Mouse (Mus musculus) embryonic fibroblast, embryonic 13.5 days (primary cell): ENCODE results near the gene A830018L16Rik. TPM values are rescaled to one million over a fixed set of nuclear protein-coding genes. Genes with fewer than 3 reads are reported as not detected.
"Not testable (repeated sequence)": the region's sequence is repeated elsewhere in the genome, so short reads cannot be mapped to it uniquely, and the experiment has no call there.

Experiments
- H3K27ac ChIP-seq: 2 replicates; pipeline ENCODE4 v1.5.1; 2012; ENCODE audit warnings: low read length, control low read depth, inconsistent platforms; ENCODE audit not compliant: insufficient read depth
- H3K4me1 ChIP-seq: 2 replicates; pipeline ENCODE4 v1.6.1; 2011; ENCODE audit warnings: low read length; ENCODE audit not compliant: control insufficient read depth, insufficient read depth
- H3K4me3 ChIP-seq: 2 replicates; pipeline ENCODE4 v1.5.1; 2011; ENCODE audit warnings: mild to moderate bottlenecking, control low read depth, low read length; ENCODE audit not compliant: insufficient read depth
- CTCF ChIP-seq: IDR thresholded peaks from 2 replicates; pipeline ENCODE4 v1.5.1; 2011; ENCODE audit warnings: mild to moderate bottlenecking, control low read depth, low read length, moderate library complexity, borderline replicate concordance; ENCODE audit not compliant: insufficient read depth
- POLR2A ChIP-seq: IDR thresholded peaks from 2 replicates; pipeline ENCODE4 v1.6.1; 2011; ENCODE audit warnings: low read depth, mild to moderate bottlenecking, control low read depth, low read length, moderate library complexity
- polyA plus RNA-seq: library from polyadenylated mRNA; stranded (reverse); fragments of >200 nt; gene quantifications from 2 replicates; pipeline ENCODE4 v1.2.4, GENCODE M21; 2011; ENCODE audit warnings: low read depth; ENCODE audit not compliant: missing spikeins, insufficient read length

A830018L16Rik gene
- polyA plus RNA-seq, 1 experiment, result 0.44 TPM

GRCm38 (mm10) chr1:11467065-11467643, 53.2 kb downstream of the A830018L16Rik start:
- no peak overlapping the region for H3K27ac ChIP-seq
- no peak overlapping the region for H3K4me3 ChIP-seq
- no peak for TF ChIP-seq CTCF
- no peak for TF ChIP-seq POLR2A
- H3K4me1 ChIP-seq, result no peaks in the 10 kb centered on the region

- Histone ChIP-seq H3K27ac (no peak overlapping the region), H3K4me3 (no peak overlapping the region), H3K4me1 (no peaks in the 10 kb centered on the region; the same call in 1 of the 2 replicates)
- TF ChIP-seq POLR2A (no peak), CTCF (no peak)
These were observed 79.0 kb downstream of the A830018L16Rik start for GRCm38 (mm10) chr1:11492936-11493335.

- Histone ChIP-seq H3K4me1 (no peaks in the 10 kb centered on the region), H3K27ac (no peak overlapping the region)
These were observed 87.7 kb downstream of the A830018L16Rik start for GRCm38 (mm10) chr1:11501556-11501955.

GRCm38 (mm10) chr1:11549810-11550209, 135.9 kb downstream of the A830018L16Rik start:
- not testable (repeated sequence) for H3K4me3 ChIP-seq, H3K4me1 ChIP-seq, H3K27ac ChIP-seq

More at GRCm38 (mm10) chr1:11501556-11501955, 87.7 kb downstream of the A830018L16Rik start:
- TF ChIP-seq POLR2A (no peak), CTCF (no peak)
- no peak overlapping the region for H3K4me3 ChIP-seq

GRCm38 (mm10) chr1:11565309-11565708, 151.4 kb downstream of the A830018L16Rik start:
- Histone ChIP-seq H3K27ac (no peak overlapping the region), H3K4me3 (no peak overlapping the region), H3K4me1 (no peaks in the 10 kb centered on the region)
- TF ChIP-seq CTCF (peak; percentile 41), POLR2A (no peak)

GRCm38 (mm10) chr1:11566730-11567129, 152.8 kb downstream of the A830018L16Rik start:
- Histone ChIP-seq H3K4me1 (no peaks in the 10 kb centered on the region), H3K4me3 (no peak overlapping the region), H3K27ac (no peak overlapping the region)
- no peak for TF ChIP-seq CTCF
- TF ChIP-seq POLR2A, result no peak

- TF ChIP-seq CTCF, result no peak
- no peak for TF ChIP-seq POLR2A
- no peak overlapping the region for H3K4me3 ChIP-seq
- H3K4me1 ChIP-seq, result no peaks in the 10 kb centered on the region
- H3K27ac ChIP-seq, result no peak overlapping the region
These were observed 153.5 kb downstream of the A830018L16Rik start for GRCm38 (mm10) chr1:11567300-11567885.

GRCm38 (mm10) chr1:11570274-11570673, 156.4 kb downstream of the A830018L16Rik start:
- H3K4me3 ChIP-seq, result no peak overlapping the region
- no peak overlapping the region for H3K27ac ChIP-seq
- H3K4me1 ChIP-seq, result no peaks in the 10 kb centered on the region
- TF ChIP-seq POLR2A (no peak), CTCF (no peak)

- H3K27ac ChIP-seq, result no peak overlapping the region
- TF ChIP-seq POLR2A (no peak), CTCF (no peak)
- H3K4me1 ChIP-seq, result no peaks in the 10 kb centered on the region
- no peak overlapping the region for H3K4me3 ChIP-seq
These were observed 159.6 kb downstream of the A830018L16Rik start for GRCm38 (mm10) chr1:11573462-11573861.

GRCm38 (mm10) chr1:11580026-11580425, 166.1 kb downstream of the A830018L16Rik start:
- Histone ChIP-seq H3K27ac (no peak overlapping the region), H3K4me3 (no peak overlapping the region), H3K4me1 (no peaks in the 10 kb centered on the region)
- TF ChIP-seq CTCF, result no peak
- no peak for TF ChIP-seq POLR2A

GRCm38 (mm10) chr1:11588305-11588704, 174.4 kb downstream of the A830018L16Rik start:
- Histone ChIP-seq H3K4me3 (no peak overlapping the region), H3K4me1 (no peaks in the 10 kb centered on the region), H3K27ac (no peak overlapping the region)
- TF ChIP-seq CTCF, result no peak
- no peak for TF ChIP-seq POLR2A
